Mouse (Mus musculus) embryonic fibroblast, embryonic 13.5 days (primary cell): ENCODE measurements around the gene Hectd4.
"Not testable (repeated sequence)": the region's sequence is repeated elsewhere in the genome, so short reads cannot be mapped to it uniquely, and the experiment has no call there.

Experiments
- CTCF ChIP-seq: IDR thresholded peaks from 2 replicates; pipeline ENCODE4 v1.5.1; 2011; ENCODE audit warnings: mild to moderate bottlenecking, control low read depth, low read length, moderate library complexity, borderline replicate concordance; ENCODE audit not compliant: insufficient read depth
- POLR2A ChIP-seq: IDR thresholded peaks from 2 replicates; pipeline ENCODE4 v1.6.1; 2011; ENCODE audit warnings: low read depth, mild to moderate bottlenecking, control low read depth, low read length, moderate library complexity

DNA sequence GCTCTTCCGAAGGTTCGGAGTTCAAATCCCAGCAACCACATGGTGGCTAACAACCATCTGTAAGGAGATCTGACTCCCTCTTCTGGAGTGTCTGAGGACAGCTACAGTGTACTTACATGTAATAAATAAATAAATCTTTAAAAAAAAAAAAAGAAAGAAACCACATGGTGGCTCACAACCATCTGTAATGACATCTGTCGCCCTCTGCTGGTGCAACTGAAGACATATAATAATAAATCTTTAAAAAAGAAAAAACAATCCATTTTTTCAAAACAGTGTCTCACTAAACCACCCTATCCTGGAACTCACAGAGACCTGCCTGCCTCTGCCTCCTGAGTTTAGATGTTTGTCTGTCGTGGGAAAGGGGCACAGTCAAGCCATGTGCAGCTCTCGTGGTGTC is 157.0 kb downstream of the Hectd4 start:
- not testable (repeated sequence) for TF ChIP-seq CTCF, POLR2A
